Mouse (Mus musculus): Measurements from ENCODE around the gene Olfr1256. TPM values are rescaled to one million over a fixed set of nuclear protein-coding genes. Genes with fewer than 3 reads are reported as not detected.

Gene Olfr1256
- polyA plus RNA-seq (2012; rRNA removed) = not detected in 2 replicates

DNA sequence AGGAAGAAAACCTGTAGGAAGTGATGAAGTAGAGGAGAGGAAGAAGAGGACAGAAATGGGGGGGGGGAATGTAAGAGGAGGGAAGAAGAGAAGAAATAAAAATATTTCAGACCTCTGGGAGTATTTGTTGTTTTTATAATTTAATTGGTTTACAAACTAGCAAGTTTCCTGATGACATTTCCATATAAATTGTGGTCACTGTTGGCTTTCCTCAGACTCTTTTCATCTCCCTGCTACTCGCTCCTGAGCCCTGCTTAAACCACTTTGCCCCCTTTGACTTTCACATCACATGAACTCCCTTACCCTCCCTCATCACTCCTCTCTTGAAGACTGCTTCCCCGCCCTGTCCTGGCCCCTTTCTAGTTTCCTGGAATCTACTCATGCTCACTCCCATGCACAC, at the start of gene Olfr1256:
Olfr1256 (minus strand) TSS at position 101 of the 400 bp plus-strand sequence.

DNA sequence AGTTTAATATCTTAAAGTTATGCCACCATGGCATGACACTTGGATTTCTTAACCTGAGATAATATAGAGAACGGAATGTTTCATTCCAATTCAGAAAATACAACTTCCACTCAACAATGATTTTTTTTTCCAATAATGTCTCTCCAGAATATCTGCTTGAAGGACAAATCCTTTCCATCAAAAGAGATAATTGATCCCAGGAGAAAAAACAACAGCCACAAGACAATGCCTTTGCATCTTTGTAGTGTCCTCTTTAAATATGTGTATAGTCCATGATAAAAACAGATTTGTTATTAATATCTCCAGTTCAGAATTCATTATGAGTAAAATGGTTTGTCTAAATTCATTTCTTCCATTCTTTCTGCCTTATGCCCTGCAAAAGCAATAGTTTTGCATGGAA, 36.8 kb upstream of the Olfr1256 start, which contains the start of gene Olfr1257:
Olfr1257 (plus strand) TSS at position 301 of the 400 bp plus-strand sequence.

DNA sequence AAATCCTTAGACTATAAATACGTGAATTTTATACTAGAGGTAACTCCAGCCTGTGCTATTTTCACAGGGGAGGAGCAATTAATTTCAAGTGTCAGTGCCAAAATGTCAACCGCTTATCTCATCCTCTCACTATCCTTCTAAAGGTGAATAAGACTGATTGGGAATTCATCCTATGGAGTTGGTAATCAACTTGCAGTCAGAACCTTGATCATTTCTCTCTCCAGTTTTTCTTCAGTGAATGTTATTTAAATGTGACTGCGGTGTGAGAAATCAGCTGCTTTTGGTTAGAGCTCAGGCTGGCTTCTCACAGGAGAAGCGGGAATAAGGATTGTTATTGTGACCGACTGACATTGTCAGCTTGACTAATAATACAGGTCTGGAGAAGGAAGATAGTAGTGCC, 6.8 kb upstream of the Olfr1256 start, which contains the start of gene Olfr48:
Olfr48 (minus strand) TSS at position 101 of the 400 bp plus-strand sequence.

DNA sequence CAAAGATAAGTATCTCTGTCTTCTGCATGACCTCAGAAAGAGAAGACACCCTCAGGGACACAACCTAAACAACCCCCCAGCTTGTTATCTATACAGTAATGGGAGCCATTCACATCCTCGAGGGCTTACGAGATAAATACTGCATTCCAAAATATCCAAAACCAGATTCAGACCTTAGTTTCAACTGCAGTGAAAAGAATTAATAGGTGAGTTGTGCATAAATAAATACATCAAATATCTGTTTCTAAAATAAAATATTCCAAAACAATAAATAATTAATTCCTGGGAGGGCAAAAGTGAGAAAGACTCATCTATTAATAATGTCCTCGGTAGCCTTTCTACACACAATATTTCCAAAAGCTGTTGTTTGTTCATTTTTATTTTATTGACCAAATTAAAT, 29.6 kb downstream of the Olfr1256 start, which contains the start of gene Olfr1255:
Olfr1255 (plus strand) TSS at position 301 of the 400 bp plus-strand sequence.

DNA sequence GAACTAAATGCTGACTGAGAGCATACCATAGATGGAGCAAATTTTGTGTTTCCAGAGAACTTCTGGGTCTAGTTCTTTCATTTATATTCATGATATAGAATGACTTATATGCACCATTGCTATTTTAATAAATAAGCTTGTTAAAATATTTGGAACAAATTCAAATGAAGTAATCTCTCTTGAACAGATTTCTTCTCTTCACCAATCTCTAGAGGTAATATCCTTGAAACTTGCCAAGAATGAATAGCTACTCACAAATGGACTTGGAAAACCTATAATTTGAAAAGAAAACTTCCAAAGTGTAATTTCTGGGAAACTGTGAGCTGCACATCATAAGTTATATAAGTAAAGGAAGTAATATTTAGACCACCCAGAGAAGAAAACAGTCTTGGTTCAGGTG, 47.8 kb downstream of the Olfr1256 start, which contains the start of gene Olfr1254:
Olfr1254 (minus strand) TSS at position 101 of the 400 bp plus-strand sequence.

Other genes starting within 250 kb of the Olfr1256 start
- gene Olfr1246, start 248.4 kb downstream of the Olfr1256 start, polyA plus RNA-seq (2012; rRNA removed) = not detected in 2 replicates
- gene Olfr1247, start 227.4 kb downstream of the Olfr1256 start, polyA plus RNA-seq (2012; rRNA removed) = not detected in 2 replicates
- gene Olfr1248, start 223.3 kb downstream of the Olfr1256 start, polyA plus RNA-seq (2012; rRNA removed) = not detected in 2 replicates
- not detected in 2 replicates for gene Olfr1249, start 206.6 kb downstream of the Olfr1256 start, polyA plus RNA-seq (2012; rRNA removed)
- not detected in 2 replicates for gene Olfr1250, start 180.1 kb downstream of the Olfr1256 start, polyA plus RNA-seq (2012; rRNA removed)
- gene Olfr1251, start 169.6 kb downstream of the Olfr1256 start, polyA plus RNA-seq (2012; rRNA removed) = not detected in 2 replicates
- gene Olfr1252, start 116.5 kb downstream of the Olfr1256 start, polyA plus RNA-seq (2012; rRNA removed) = not detected in 2 replicates
- not detected in 2 replicates for gene Olfr1253, start 84.5 kb downstream of the Olfr1256 start, polyA plus RNA-seq (2012; rRNA removed)
- not detected in 2 replicates for gene Olfr1254, start 47.9 kb downstream of the Olfr1256 start, polyA plus RNA-seq (2012; rRNA removed)
- gene Olfr1255, start 29.5 kb downstream of the Olfr1256 start, polyA plus RNA-seq (2012; rRNA removed) = not detected in 2 replicates
- not detected in 2 replicates for gene Olfr48, start 6.7 kb upstream of the Olfr1256 start, polyA plus RNA-seq (2012; rRNA removed)
- not detected in 2 replicates for gene Olfr1257, start 36.9 kb upstream of the Olfr1256 start, polyA plus RNA-seq (2012; rRNA removed)
- not detected in 2 replicates for gene Olfr1258, start 85.8 kb upstream of the Olfr1256 start, polyA plus RNA-seq (2012; rRNA removed)
- not detected in 2 replicates for gene Olfr1259, start 107.1 kb upstream of the Olfr1256 start, polyA plus RNA-seq (2012; rRNA removed)
- gene Olfr1260, start 132.8 kb upstream of the Olfr1256 start, polyA plus RNA-seq (2012; rRNA removed) = not detected in 2 replicates
- not detected in 2 replicates for gene Olfr1261, start 149.7 kb upstream of the Olfr1256 start, polyA plus RNA-seq (2012; rRNA removed)
- not detected in 2 replicates for gene Olfr1262, start 158.6 kb upstream of the Olfr1256 start, polyA plus RNA-seq (2012; rRNA removed)
- not detected in 2 replicates for gene Olfr1263, start 170.6 kb upstream of the Olfr1256 start, polyA plus RNA-seq (2012; rRNA removed)
- gene Olfr1264, start 184.0 kb upstream of the Olfr1256 start, polyA plus RNA-seq (2012; rRNA removed) = not detected in 2 replicates
- gene Olfr1265, start 193.8 kb upstream of the Olfr1256 start, polyA plus RNA-seq (2012; rRNA removed) = not detected in 2 replicates
- not detected in 2 replicates for gene Olfr140, start 222.0 kb upstream of the Olfr1256 start, polyA plus RNA-seq (2012; rRNA removed)